Mouse (Mus musculus): ENCODE results near the gene Wdr90. TPM values are rescaled to one million over a fixed set of nuclear protein-coding genes. Genes with fewer than 3 reads are reported as not detected.

Gene Wdr90
- polyA plus RNA-seq, 1 experiment from 2014 or later, result 7.2 TPM

DNA sequence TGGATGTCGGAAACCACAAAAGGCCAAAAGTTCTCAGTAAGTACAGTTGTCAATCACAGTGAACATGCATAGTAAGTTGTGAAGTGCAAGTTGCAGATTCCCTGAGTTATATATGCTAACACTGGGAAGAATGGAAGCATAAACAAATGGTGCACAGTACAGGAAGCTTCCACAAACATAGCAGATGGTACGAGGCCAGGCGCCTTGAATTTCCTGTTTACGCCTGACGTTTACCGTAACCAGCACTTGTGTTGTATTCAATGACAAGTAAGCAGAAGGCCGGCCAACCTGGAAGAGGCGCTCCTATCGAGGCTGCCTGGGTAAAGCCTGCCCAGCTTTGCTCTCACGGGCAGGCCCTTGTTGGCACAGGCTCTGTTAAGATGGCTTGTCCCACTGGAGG lies 26.2 kb upstream of the Wdr90 start:
- 68% methylated on average over 10 of the region's 10 CpGs for WGBS (ENCODE audit: insufficient replicate concordance)
- Histone ChIP-seq H3K9ac (ENCODE audit: low read depth, low read length) (no peak overlapping the region), H3K27ac (ENCODE audit: low read length) (no peak overlapping the region)

DNA sequence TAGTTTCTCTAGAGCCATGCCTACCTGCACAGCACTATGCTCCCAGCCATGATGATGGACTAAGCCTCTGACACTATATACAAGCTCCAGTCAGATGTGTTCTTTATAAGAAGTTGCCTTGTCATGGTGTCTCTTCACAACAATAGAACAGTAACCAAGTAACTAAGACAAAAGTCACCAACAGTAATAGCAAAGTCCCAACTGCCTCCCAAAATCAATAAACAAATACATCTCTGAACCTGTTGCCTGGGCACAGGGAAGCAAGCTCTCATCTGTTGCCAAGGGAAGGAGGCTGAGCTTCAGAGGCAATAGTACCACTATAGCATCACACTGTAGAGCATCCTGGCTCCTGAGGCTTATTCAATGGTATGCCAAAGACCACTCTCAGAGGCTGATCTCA lies 25.5 kb upstream of the Wdr90 start:
- H3K4me2 ChIP-seq (ENCODE audit: low read depth, low read length), result no peak overlapping the region
- peaks cover 5% of the 10 kb centered on the region for H3K36me3 ChIP-seq (ENCODE audit: control insufficient read depth, insufficient read depth)
- no peak overlapping the region for H3K9ac ChIP-seq (ENCODE audit: low read depth, low read length)
- no peak overlapping the region for H3K4me3 ChIP-seq (ENCODE audit: low read depth, low read length)
- ATAC-seq (ENCODE audit: low read depth), result no peak
- H3K9me3 ChIP-seq (replicated peaks; ENCODE audit: control insufficient read depth, low read length), result no peaks in the 10 kb centered on the region
- H3K27ac ChIP-seq (ENCODE audit: low read length), result no peak overlapping the region
- H3K4me1 ChIP-seq (ENCODE audit: control insufficient read depth, low read depth, low read length), result peaks cover 15% of the 10 kb centered on the region
- H3K27me3 ChIP-seq (ENCODE audit: control insufficient read depth, insufficient read depth, low read depth, low read length), result no peaks in the 10 kb centered on the region

More for the DNA sequence above, 26.2 kb upstream of the Wdr90 start:
- no peak overlapping the region for H3K4me2 ChIP-seq (ENCODE audit: low read depth, low read length)
- H3K4me3 ChIP-seq (ENCODE audit: low read depth, low read length), result no peak overlapping the region
- H3K36me3 ChIP-seq (ENCODE audit: control insufficient read depth, insufficient read depth), result peaks cover 5% of the 10 kb centered on the region
- H3K27me3 ChIP-seq (ENCODE audit: control insufficient read depth, insufficient read depth, low read depth, low read length), result no peaks in the 10 kb centered on the region
- ATAC-seq (ENCODE audit: low read depth), result no peak
- peaks cover 8% of the 10 kb centered on the region for H3K4me1 ChIP-seq (ENCODE audit: control insufficient read depth, low read depth, low read length)
- H3K9me3 ChIP-seq (replicated peaks; ENCODE audit: control insufficient read depth, low read length), result no peaks in the 10 kb centered on the region

DNA sequence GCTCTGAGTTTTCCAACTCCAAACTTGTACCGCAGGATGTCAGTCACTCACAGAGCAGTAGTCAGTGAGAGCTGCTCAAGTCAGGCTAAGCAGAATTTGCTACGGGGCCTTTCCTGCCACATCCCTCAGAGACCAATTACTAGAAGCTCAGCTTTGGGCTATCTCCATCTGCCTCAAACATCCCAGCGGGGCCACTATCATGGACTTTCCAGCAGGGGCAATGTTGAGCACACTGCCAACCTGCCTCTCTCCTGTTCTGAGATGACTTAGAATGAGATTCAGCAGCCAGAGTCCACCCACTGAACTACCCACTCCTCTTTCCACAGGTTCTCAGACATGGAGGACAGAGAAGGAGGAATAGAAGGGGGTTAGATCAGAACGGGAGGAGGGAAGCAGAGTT lies 24.3 kb upstream of the Wdr90 start:
- Histone ChIP-seq H3K36me3 (ENCODE audit: control insufficient read depth, insufficient read depth) (peaks cover 5% of the 10 kb centered on the region), H3K4me1 (ENCODE audit: control insufficient read depth, low read depth, low read length) (peaks cover 21% of the 10 kb centered on the region), H3K4me3 (ENCODE audit: low read depth, low read length) (no peak overlapping the region), H3K27me3 (ENCODE audit: control insufficient read depth, insufficient read depth, low read depth, low read length) (no peaks in the 10 kb centered on the region), H3K4me2 (ENCODE audit: low read depth, low read length) (no peak overlapping the region), H3K9me3 (replicated peaks; ENCODE audit: control insufficient read depth, low read length) (no peaks in the 10 kb centered on the region), H3K9ac (ENCODE audit: low read depth, low read length) (no peak overlapping the region), H3K27ac (ENCODE audit: low read length) (no peak overlapping the region)
- WGBS (ENCODE audit: insufficient replicate concordance), result 58% methylated on average over 4 of the region's 4 CpGs
- ATAC-seq (ENCODE audit: low read depth), result no peak

DNA sequence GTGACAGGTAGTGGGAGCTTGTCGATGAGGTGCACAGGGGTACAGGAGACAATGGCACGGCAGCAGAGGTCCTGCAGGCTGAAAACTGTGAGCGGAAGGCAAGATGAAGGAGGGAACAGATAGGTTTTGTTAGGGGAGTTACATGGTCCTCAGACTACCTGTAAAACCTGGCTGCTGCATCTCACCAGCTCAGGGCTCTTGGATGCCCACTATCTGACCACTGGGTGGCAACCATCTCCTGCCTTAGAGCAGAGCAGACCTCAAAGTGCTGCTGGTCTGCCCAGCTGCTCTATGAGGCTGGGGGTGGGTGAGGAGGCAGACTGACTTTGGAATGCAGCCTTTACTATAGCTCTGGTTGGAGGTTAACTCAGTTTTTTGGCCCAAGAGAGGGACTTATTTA lies 22.5 kb upstream of the Wdr90 start:
- no peak overlapping the region for H3K4me3 ChIP-seq (ENCODE audit: low read depth, low read length)
- no peak overlapping the region for H3K27ac ChIP-seq (ENCODE audit: low read length)
- no peak overlapping the region for H3K4me2 ChIP-seq (ENCODE audit: low read depth, low read length)
- peaks cover 26% of the 10 kb centered on the region for H3K4me1 ChIP-seq (ENCODE audit: control insufficient read depth, low read depth, low read length)
- no peaks in the 10 kb centered on the region for H3K9me3 ChIP-seq (replicated peaks; ENCODE audit: control insufficient read depth, low read length)
- no peak overlapping the region for H3K9ac ChIP-seq (ENCODE audit: low read depth, low read length)
- H3K36me3 ChIP-seq (ENCODE audit: control insufficient read depth, insufficient read depth), result peaks cover 5% of the 10 kb centered on the region
- ATAC-seq (ENCODE audit: low read depth), result no peak
- no peaks in the 10 kb centered on the region for H3K27me3 ChIP-seq (ENCODE audit: control insufficient read depth, insufficient read depth, low read depth, low read length)
- 86% methylated on average over 3 of the region's 3 CpGs for WGBS (ENCODE audit: insufficient replicate concordance)

DNA sequence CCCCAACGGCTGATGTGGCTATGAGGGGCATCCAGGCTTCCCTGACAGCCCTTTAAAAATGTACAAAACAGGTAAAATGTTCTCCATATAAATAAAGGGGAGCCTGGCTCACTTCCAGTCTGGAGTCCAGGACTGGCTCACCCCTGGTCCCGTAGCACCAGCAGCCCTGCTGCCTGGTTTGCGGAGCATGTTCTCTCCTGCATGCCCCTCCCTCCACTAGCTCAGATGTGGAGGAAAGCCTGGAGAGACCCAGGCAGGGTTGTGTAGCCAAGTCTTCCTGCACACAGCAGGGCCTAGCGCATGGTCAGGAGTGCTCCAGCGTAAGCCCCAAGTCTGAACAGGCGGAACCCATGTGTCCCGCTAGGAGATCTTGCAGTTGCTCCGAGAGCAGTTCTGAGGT lies 22.0 kb upstream of the Wdr90 start:
- no peak overlapping the region for H3K27ac ChIP-seq (ENCODE audit: low read length)
- H3K9me3 ChIP-seq (replicated peaks; ENCODE audit: control insufficient read depth, low read length), result no peaks in the 10 kb centered on the region
- no peaks in the 10 kb centered on the region for H3K27me3 ChIP-seq (ENCODE audit: control insufficient read depth, insufficient read depth, low read depth, low read length)
- H3K4me3 ChIP-seq (ENCODE audit: low read depth, low read length), result no peak overlapping the region
- H3K4me2 ChIP-seq (ENCODE audit: low read depth, low read length), result no peak overlapping the region
- no peak overlapping the region for H3K9ac ChIP-seq (ENCODE audit: low read depth, low read length)
- 92% methylated on average over 8 of the region's 8 CpGs for WGBS (ENCODE audit: insufficient replicate concordance)
- peaks cover 5% of the 10 kb centered on the region for H3K36me3 ChIP-seq (ENCODE audit: control insufficient read depth, insufficient read depth)
- H3K4me1 ChIP-seq (ENCODE audit: control insufficient read depth, low read depth, low read length), result peaks cover 26% of the 10 kb centered on the region
- no peak for ATAC-seq (ENCODE audit: low read depth)

DNA sequence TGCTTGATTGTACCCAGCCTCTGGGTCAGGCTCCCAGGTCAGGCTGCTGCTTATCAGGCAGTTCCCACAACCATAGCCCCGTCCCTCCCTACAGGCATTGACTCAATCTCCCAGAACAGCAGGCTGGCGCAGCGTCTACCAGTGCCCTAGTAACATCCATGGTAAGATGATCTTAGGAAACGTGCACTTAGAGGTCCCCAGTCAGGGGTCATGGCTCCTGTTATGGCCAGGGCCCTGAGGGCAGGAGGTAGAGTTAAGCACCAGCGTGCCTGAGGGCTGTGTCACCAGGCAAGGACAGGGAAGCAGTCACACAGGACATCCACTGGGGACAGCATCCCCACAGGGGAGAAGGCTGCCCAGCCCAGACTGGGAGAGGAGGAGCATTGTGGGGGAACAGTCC lies 21.0 kb upstream of the Wdr90 start:
- WGBS (ENCODE audit: insufficient replicate concordance), result 35% methylated on average over 5 of the region's 5 CpGs
- peaks cover 5% of the 10 kb centered on the region for H3K36me3 ChIP-seq (ENCODE audit: control insufficient read depth, insufficient read depth)
- no peaks in the 10 kb centered on the region for H3K9me3 ChIP-seq (replicated peaks; ENCODE audit: control insufficient read depth, low read length)
- H3K27ac ChIP-seq (ENCODE audit: low read length), result no peak overlapping the region
- peaks cover 26% of the 10 kb centered on the region for H3K4me1 ChIP-seq (ENCODE audit: control insufficient read depth, low read depth, low read length)
- 0 out of 2 replicates have a peak, but pooled peaks have one; percentile 13 for ATAC-seq (ENCODE audit: low read depth)
- no peak overlapping the region for H3K4me3 ChIP-seq (ENCODE audit: low read depth, low read length)
- no peak overlapping the region for H3K4me2 ChIP-seq (ENCODE audit: low read depth, low read length)
- no peak overlapping the region for H3K9ac ChIP-seq (ENCODE audit: low read depth, low read length)
- no peaks in the 10 kb centered on the region for H3K27me3 ChIP-seq (ENCODE audit: control insufficient read depth, insufficient read depth, low read depth, low read length)

DNA sequence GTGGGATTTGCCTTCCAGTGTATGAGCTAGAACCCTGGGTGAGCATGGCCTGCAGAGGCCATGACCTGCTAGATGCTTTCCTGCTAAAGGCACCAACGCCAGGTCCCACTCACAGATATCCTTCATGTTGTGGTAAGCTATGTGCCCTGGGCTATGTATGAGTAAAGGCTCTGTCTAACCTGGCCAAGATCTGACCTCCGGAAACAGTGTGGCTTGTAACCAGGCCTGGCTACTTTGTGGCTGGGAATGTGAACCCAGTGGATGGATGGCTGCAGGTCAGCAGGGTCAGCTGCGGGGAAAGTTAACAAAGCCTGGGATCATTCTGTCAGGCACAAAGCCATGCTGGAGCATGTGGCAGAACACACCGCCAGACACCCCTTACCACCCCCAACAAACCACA lies 20.4 kb upstream of the Wdr90 start:
- Histone ChIP-seq H3K27me3 (ENCODE audit: control insufficient read depth, insufficient read depth, low read depth, low read length) (no peaks in the 10 kb centered on the region), H3K4me3 (ENCODE audit: low read depth, low read length) (no peak overlapping the region), H3K4me1 (ENCODE audit: control insufficient read depth, low read depth, low read length) (peaks cover 25% of the 10 kb centered on the region), H3K9me3 (replicated peaks; ENCODE audit: control insufficient read depth, low read length) (no peaks in the 10 kb centered on the region), H3K9ac (ENCODE audit: low read depth, low read length) (no peak overlapping the region), H3K36me3 (ENCODE audit: control insufficient read depth, insufficient read depth) (peaks cover 5% of the 10 kb centered on the region), H3K4me2 (ENCODE audit: low read depth, low read length) (no peak overlapping the region), H3K27ac (ENCODE audit: low read length) (no peak overlapping the region)
- 62% methylated on average over 4 of the region's 4 CpGs for WGBS (ENCODE audit: insufficient replicate concordance)
- ATAC-seq (ENCODE audit: low read depth), result no peak

DNA sequence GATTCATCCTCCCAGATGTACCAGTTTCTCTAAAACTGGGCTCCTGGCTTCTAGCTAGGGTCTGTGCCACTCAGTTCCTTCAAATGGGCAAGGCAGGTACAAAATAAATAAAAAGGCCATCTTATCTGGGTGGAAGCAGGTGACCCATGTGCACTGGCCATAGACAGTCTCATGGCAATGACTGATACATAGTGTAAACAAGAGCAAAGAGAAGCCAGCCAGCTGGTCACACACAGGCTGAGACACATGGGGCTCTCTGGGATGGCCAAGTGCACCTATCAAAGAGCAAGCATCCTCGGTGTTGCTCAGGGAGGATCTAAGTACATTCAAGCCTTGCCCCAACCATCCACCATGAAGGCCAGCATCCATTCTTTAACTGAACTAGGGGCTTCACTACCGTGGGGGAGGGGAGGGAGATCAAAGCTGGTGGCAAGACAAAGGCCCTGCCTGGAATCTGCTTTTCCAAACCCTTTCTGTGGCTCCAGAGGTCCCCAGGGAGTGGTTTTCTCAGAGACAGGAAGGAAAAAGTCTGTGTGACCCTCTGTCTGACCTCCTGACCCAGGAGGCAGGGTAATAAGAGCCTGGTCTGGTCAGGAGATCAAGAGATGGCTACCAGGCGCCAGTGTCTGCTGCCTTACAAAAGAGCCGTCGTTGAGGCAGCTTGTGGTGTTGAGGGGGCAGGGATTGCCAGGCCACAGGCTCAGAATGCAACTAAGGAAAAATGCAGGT lies 19.8 kb upstream of the Wdr90 start:
- ATAC-seq (ENCODE audit: low read depth), result no peak
- no peak overlapping the region for H3K9ac ChIP-seq (ENCODE audit: low read depth, low read length)
- peaks cover 5% of the 10 kb centered on the region for H3K36me3 ChIP-seq (ENCODE audit: control insufficient read depth, insufficient read depth)
- no peak overlapping the region for H3K4me2 ChIP-seq (ENCODE audit: low read depth, low read length)
- peaks cover 30% of the 10 kb centered on the region for H3K4me1 ChIP-seq (ENCODE audit: control insufficient read depth, low read depth, low read length)
- H3K27ac ChIP-seq (ENCODE audit: low read length), result no peak overlapping the region
- no peaks in the 10 kb centered on the region for H3K9me3 ChIP-seq (replicated peaks; ENCODE audit: control insufficient read depth, low read length)
- 36% methylated on average over 5 of the region's 5 CpGs for WGBS (ENCODE audit: insufficient replicate concordance)
- H3K27me3 ChIP-seq (ENCODE audit: control insufficient read depth, insufficient read depth, low read depth, low read length), result no peaks in the 10 kb centered on the region
- no peak overlapping the region for H3K4me3 ChIP-seq (ENCODE audit: low read depth, low read length)

DNA sequence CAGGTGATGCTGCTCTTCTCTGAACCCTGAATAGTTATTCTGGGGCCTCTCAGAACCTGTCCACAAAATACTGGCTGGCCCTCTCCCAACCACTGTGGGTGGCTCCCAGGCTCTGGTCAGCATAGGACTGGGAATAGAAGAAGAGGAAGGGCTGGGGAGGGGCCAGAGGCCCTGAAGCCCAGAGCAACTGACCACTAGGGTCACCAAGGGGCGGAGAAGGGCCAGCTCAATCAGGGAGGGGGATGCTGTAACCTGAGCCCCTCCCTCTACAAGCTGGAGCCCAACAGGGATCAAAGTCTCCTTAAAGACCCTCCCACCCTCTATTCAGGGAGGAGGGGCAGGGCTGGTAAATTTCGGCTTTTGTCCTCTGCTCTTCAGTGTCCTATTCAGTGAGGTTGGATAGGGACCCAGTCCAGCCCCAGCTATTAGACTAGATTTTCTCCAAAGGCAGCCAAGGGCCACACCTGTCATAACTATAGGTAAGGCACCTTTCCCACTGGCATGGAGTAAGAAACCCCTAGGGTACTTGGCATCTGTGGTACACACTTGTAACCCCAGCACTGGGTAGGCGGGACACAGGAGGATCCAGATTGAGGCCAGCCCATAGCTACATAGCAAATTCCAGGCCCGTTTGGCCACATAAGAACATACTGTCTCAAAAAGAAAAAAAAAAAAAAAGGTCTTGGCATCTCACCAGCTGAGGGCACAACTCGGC lies 19.1 kb upstream of the Wdr90 start, which contains the start of gene Wfikkn1:
Gene Wfikkn1 (minus strand): TSS at position 663 of the 715 bp plus-strand sequence.
- Histone ChIP-seq H3K9ac (ENCODE audit: low read depth, low read length) (no peak within 1 kb of the TSS), H3K4me1 (ENCODE audit: control insufficient read depth, low read depth, low read length) (peaks cover 34% of the 10 kb centered on the region), H3K36me3 (ENCODE audit: control insufficient read depth, insufficient read depth) (peaks cover 5% of the 10 kb centered on the region), H3K4me3 (ENCODE audit: low read depth, low read length) (no peak within 1 kb of the TSS), H3K27me3 (ENCODE audit: control insufficient read depth, insufficient read depth, low read depth, low read length) (no peaks in the 10 kb centered on the region), H3K9me3 (replicated peaks; ENCODE audit: control insufficient read depth, low read length) (no peaks in the 10 kb centered on the region), H3K4me2 (ENCODE audit: low read depth, low read length) (no peak within 1 kb of the TSS), H3K27ac (ENCODE audit: low read length) (no peak within 1 kb of the TSS)
- ATAC-seq (ENCODE audit: low read depth), result peak; percentile 19
- 62% methylated on average over 5 of the region's 5 CpGs for WGBS (ENCODE audit: insufficient replicate concordance)
